11 mouse cellular contexts compared by ENCODE assay signal in genomic region chr4:57861856-57862255, GRCm38 (mm10). TPM values are rescaled to one million over a fixed set of nuclear protein-coding genes. Genes with fewer than 3 reads are reported as not detected.
A peak's percentile ranks its signal among the peaks of the same experiment; 100 is the strongest.
DNase-seq lines count a peak whose midpoint lies in the region; ATAC-seq lines count a peak whose summit lies in the region.
"Had no signal": no experiment of that assay in that cellular context is flagged by ENCODE, and none has a peak within 500 bp of the region (broad histone marks: within the 10 kb centered on the region; RNA-seq: fewer than 3 reads in every experiment).

No protein-coding gene starts in this region.

- DNase-seq in adrenal gland, adult (ENCODE audit: inconsistent age in 2 of 2, low spot score in 1 of 2) = peak; percentile 33 to 76
- no peak for DNase-seq in adrenal gland, postnatal 14 days
- DNase-seq in kidney, adult 8-10 months = no peak
- no peak for DNase-seq in layer of hippocampus, adult 11-12 months (ENCODE audit: low spot score)
- no peak for DNase-seq in c-Kit-positive CD71-positive TER-119-positive erythroid progenitor cells, embryonic 14.5 days (ENCODE audit: low spot score)
- DNase-seq: cerebellum, postnatal 14 days had no signal

- no peak overlapping the region for H3K9ac ChIP-seq in kidney, embryonic 14.5 days (ENCODE audit: low read depth, low read length)
- no peak overlapping the region for H3K9ac ChIP-seq in limb, embryonic 13.5 days
- H3K9ac ChIP-seq: hindbrain, embryonic 15.5 days had no signal

- peaks cover 18% of the 10 kb centered on the region for H3K4me1 ChIP-seq in kidney, embryonic 14.5 days (ENCODE audit: control insufficient read depth, insufficient read depth, low read length)
- H3K4me1 ChIP-seq in brown adipose tissue, adult 24 weeks (ENCODE audit: control insufficient read depth, insufficient read depth, insufficient read length, low read length) = peaks cover 42% of the 10 kb centered on the region
- peaks cover 33% of the 10 kb centered on the region for H3K4me1 ChIP-seq in limb, embryonic 13.5 days

- peaks cover 10% of the 10 kb centered on the region; the same call in 1 of the 2 replicates for H3K36me3 ChIP-seq in kidney, embryonic 14.5 days (ENCODE audit: control insufficient read depth, insufficient read depth, low read length)
- H3K36me3 ChIP-seq in limb, embryonic 13.5 days = peaks cover 27% of the 10 kb centered on the region

- 26% methylated on average over 8 of the region's 8 CpGs for WGBS in kidney, embryonic 14.5 days
- 46% methylated on average over 8 of the region's 8 CpGs for WGBS in limb, embryonic 13.5 days

- H3K4me3 ChIP-seq in kidney, embryonic 14.5 days (ENCODE audit: low read length) = no peak overlapping the region
- H3K4me3 ChIP-seq in brown adipose tissue, adult 24 weeks (ENCODE audit: insufficient read depth, low read depth, low read length) = no peak overlapping the region
- H3K4me3 ChIP-seq in limb, embryonic 13.5 days = no peak overlapping the region
- H3K4me3 ChIP-seq: hindbrain, embryonic 15.5 days had no signal

- 0 out of 2 replicates have a peak, but pooled peaks cover 2% of the 10 kb centered on the region for H3K9me3 ChIP-seq in kidney, embryonic 14.5 days (ENCODE audit: control insufficient read depth, low read length)
- H3K9me3 ChIP-seq in limb, embryonic 13.5 days = no peaks in the 10 kb centered on the region
- H3K9me3 ChIP-seq: hindbrain, embryonic 15.5 days had no signal

- peak; percentile 54 for ATAC-seq in kidney, embryonic 14.5 days (ENCODE audit: low FRiP score, low TSS enrichment)
- no peak for ATAC-seq in limb, embryonic 13.5 days (ENCODE audit: low FRiP score, low read depth)
- ATAC-seq: activated CD4-positive, CD25-positive, alpha-beta regulatory T cell, adult 4 months had no signal

- no peaks in the 10 kb centered on the region for H3K27me3 ChIP-seq in kidney, embryonic 14.5 days (ENCODE audit: control insufficient read depth, insufficient read depth, low read length)
- no peaks in the 10 kb centered on the region for H3K27me3 ChIP-seq in limb, embryonic 13.5 days
- H3K27me3 ChIP-seq: hindbrain, embryonic 15.5 days had no signal

- H3K4me2 ChIP-seq in kidney, embryonic 14.5 days (replicated peaks; ENCODE audit: low read depth, low read length) = no peak overlapping the region
- peak overlapping the region; percentile 7; the same call in 1 of the 2 replicates for H3K4me2 ChIP-seq in limb, embryonic 13.5 days (replicated peaks)
- H3K4me2 ChIP-seq: hindbrain, embryonic 15.5 days had no signal

- peak overlapping the region; percentile 52; the same call in 1 of the 2 replicates for H3K27ac ChIP-seq in kidney, embryonic 14.5 days (ENCODE audit: low read depth, low read length)
- peak overlapping the region; percentile 87 for H3K27ac ChIP-seq in brown adipose tissue, adult 24 weeks (replicated peaks; ENCODE audit: low read depth, low read length)
- H3K27ac ChIP-seq in limb, embryonic 13.5 days = no peak overlapping the region
- H3K27ac ChIP-seq: hindbrain, embryonic 15.5 days had no signal

RNA-seq across cellular contexts. Expression of gene D630039A03Rik, which starts 54.2 kb away (rescaled TPM):
- 9.0 and 9.4 TPM in 2 replicates for total RNA-seq in adrenal gland, postnatal 14 days (2021)
- 0.70 and 1.0 TPM in 2 replicates for polyA plus RNA-seq in kidney, embryonic 14.5 days (2014; fragmentation: Nextera tagmentation; extraction: Ambion mirVana)
- not detected in 2 replicates for polyA plus RNA-seq in brown adipose tissue, adult 24 weeks (2012; ENCODE audit: insufficient read depth, insufficient read length, missing spikeins)
- 0.34 and 0.42 TPM in 2 replicates for polyA plus RNA-seq in limb, embryonic 13.5 days (2015; fragmentation: Nextera tagmentation; extraction: Ambion mirVana)

Comparison
In these comparisons a context has a peak if more than half of its experiments do, and no peak if none do; other contexts are left out.
1. DNase-seq: peak in adrenal gland, adult (2 of 2); none in adrenal gland, postnatal 14 days (single experiment), kidney, adult 8-10 months (0 of 2), layer of hippocampus, adult 11-12 months (single experiment) and c-Kit-positive CD71-positive TER-119-positive erythroid progenitor cells, embryonic 14.5 days (single experiment).